Mouse (Mus musculus) C2C12 (cell line): ENCODE measurements around the gene Anks1b. TPM values are rescaled to one million over a fixed set of nuclear protein-coding genes. Genes with fewer than 3 reads are reported as not detected.

Experiments
- H3K27me3 ChIP-seq: one replicate; pipeline ENCODE4 v1.6.1; 2011; ENCODE audit not compliant: control insufficient read depth, insufficient read depth, insufficient read length
- H3K36me3 ChIP-seq: one replicate; pipeline ENCODE4 v1.6.1; 2011; ENCODE audit not compliant: control insufficient read depth, insufficient read depth
- H3K4me3 ChIP-seq: one replicate; pipeline ENCODE4 v1.5.1; 2011; ENCODE audit warnings: mild to moderate bottlenecking, control low read depth; ENCODE audit not compliant: poor library complexity, insufficient read depth, severe bottlenecking
- H3K79me2 ChIP-seq: one replicate; pipeline ENCODE4 v1.6.1; 2011; ENCODE audit not compliant: control insufficient read depth, insufficient read depth
- H3K79me3 ChIP-seq: one replicate; pipeline ENCODE4 v1.6.1; 2011; ENCODE audit warnings: low read depth, control low read depth
- H3ac ChIP-seq: one replicate; pipeline ENCODE3; 2011; ENCODE audit warnings: low read depth; ENCODE audit not compliant: control insufficient read depth, insufficient read length
- CEBPB ChIP-seq: IDR thresholded peaks from one replicate; pipeline ENCODE4 v1.6.1; 2011; ENCODE audit warnings: low read depth, mild to moderate bottlenecking, control low read depth, moderate library complexity
- CTCF ChIP-seq: IDR thresholded peaks from one replicate; pipeline ENCODE4 v1.5.1; 2011; ENCODE audit not compliant: control insufficient read depth, insufficient read depth, insufficient read length
- FOSL1 ChIP-seq: IDR thresholded peaks from one replicate; pipeline ENCODE4 v1.8.0; 2011; ENCODE audit warnings: mild to moderate bottlenecking, low read length; ENCODE audit not compliant: poor library complexity, insufficient read depth, severe bottlenecking
- MAX ChIP-seq: IDR thresholded peaks from one replicate; pipeline ENCODE4 v1.6.1; 2011; ENCODE audit warnings: mild to moderate bottlenecking, control low read depth
- MYOD1 ChIP-seq: IDR thresholded peaks from one replicate; pipeline ENCODE4 v1.6.1; 2011; ENCODE audit warnings: low read depth; ENCODE audit not compliant: control insufficient read depth, insufficient read length
- MYOG ChIP-seq: IDR thresholded peaks from one replicate; pipeline ENCODE4 v1.6.1; 2011; ENCODE audit not compliant: control insufficient read depth, insufficient read length; ENCODE audit errors: extremely low read depth
- USF1 ChIP-seq: IDR thresholded peaks from one replicate; pipeline ENCODE4 v1.6.1; 2011; ENCODE audit warnings: low read depth, mild to moderate bottlenecking, control low read depth, moderate library complexity
- polyA plus RNA-seq: library from polyadenylated mRNA; unstranded; fragments of >200 nt; fragmentation: generic; extraction: Trizol; gene quantifications from one replicate; pipeline ENCODE4 v1.2.1, GENCODE M21; 2012; ENCODE audit warnings: missing spikeins

Gene Anks1b
- polyA plus RNA-seq, 1 experiment: 0.27 TPM

- Histone ChIP-seq H3K36me3 (no peaks in the 10 kb centered on the region), H3K79me2 (no peaks in the 10 kb centered on the region), H3ac (no peak overlapping the region), H3K4me3 (no peak overlapping the region), H3K27me3 (no peaks in the 10 kb centered on the region), H3K79me3 (no peaks in the 10 kb centered on the region)
- TF ChIP-seq MYOG (no peak), CEBPB (no peak), CTCF (no peak), USF1 (no peak), MAX (no peak), MYOD1 (no peak), FOSL1 (no peak)
These were observed 456.5 kb downstream of the Anks1b start for GRCm38 (mm10) chr10:90329781-90330180.

DNA sequence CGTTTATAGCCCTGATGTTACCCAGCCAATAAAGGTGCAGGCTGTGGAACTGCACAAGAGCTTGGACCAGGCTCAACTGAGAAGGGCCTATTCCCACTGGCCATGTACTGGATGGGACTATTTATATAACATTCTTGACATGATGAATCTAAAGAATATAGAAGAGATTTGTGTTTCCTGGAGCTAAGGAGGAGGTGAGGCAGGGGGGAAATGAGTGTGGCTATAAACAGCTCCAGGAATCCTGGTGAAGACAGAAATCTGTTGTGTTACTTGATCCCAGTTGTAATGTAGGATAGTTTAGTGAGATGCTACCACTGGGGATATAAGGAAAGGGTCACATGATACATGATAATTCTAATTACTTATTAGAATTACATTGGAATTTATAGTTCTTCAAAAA, 472.1 kb downstream of the Anks1b start:
- Histone ChIP-seq H3K79me3 (no peaks in the 10 kb centered on the region), H3K36me3 (no peaks in the 10 kb centered on the region), H3K4me3 (no peak overlapping the region), H3K79me2 (no peaks in the 10 kb centered on the region), H3K27me3 (no peaks in the 10 kb centered on the region), H3ac (no peak overlapping the region)
- TF ChIP-seq FOSL1 (no peak), USF1 (no peak), CEBPB (no peak), MAX (no peak), CTCF (no peak)

GRCm38 (mm10) chr10:90356258-90356657, 482.9 kb downstream of the Anks1b start:
- Histone ChIP-seq H3K27me3 (no peaks in the 10 kb centered on the region), H3K4me3 (no peak overlapping the region), H3ac (no peak overlapping the region), H3K79me3 (no peaks in the 10 kb centered on the region), H3K79me2 (no peaks in the 10 kb centered on the region), H3K36me3 (no peaks in the 10 kb centered on the region)
- TF ChIP-seq FOSL1 (no peak), CEBPB (no peak), MAX (no peak), MYOG (no peak), MYOD1 (no peak)

- Histone ChIP-seq H3K27me3 (no peaks in the 10 kb centered on the region), H3K36me3 (no peaks in the 10 kb centered on the region), H3K79me3 (no peaks in the 10 kb centered on the region), H3ac (no peak overlapping the region), H3K79me2 (no peaks in the 10 kb centered on the region), H3K4me3 (no peak overlapping the region)
- TF ChIP-seq CEBPB: no peak
- no peak for TF ChIP-seq MYOD1
- TF ChIP-seq FOSL1: no peak
- no peak for TF ChIP-seq MAX
- no peak for TF ChIP-seq CTCF
- TF ChIP-seq MYOG: no peak
- no peak for TF ChIP-seq USF1
These were observed 484.0 kb downstream of the Anks1b start for GRCm38 (mm10) chr10:90357169-90357907.

DNA sequence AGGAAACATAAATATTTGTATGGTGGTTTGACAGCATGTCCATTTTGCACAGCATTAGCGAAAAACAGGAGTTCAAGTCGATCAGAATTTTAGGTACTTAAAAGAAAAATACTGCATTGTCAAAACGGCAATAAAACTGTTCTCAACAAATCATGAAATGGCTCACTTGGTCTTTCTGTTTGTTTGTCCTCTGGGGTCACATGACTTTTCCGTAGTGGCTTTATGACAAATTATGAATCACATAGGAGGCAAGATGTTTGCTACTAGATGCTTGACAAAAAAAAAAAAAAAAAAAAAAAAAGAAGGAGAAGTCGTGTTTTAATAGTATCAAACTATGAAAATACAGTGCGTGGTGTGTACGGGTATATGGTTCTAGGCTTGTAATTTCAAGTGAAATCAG, 495.7 kb downstream of the Anks1b start:
- Histone ChIP-seq H3ac (no peak overlapping the region), H3K4me3 (no peak overlapping the region), H3K27me3 (no peaks in the 10 kb centered on the region), H3K36me3 (no peaks in the 10 kb centered on the region), H3K79me2 (no peaks in the 10 kb centered on the region), H3K79me3 (no peaks in the 10 kb centered on the region)
- TF ChIP-seq MYOG: no peak
- TF ChIP-seq MAX: peak; percentile 24
- TF ChIP-seq USF1: peak; percentile 94
- TF ChIP-seq FOSL1: peak; percentile 45
- TF ChIP-seq CEBPB: no peak
- TF ChIP-seq CTCF: no peak
- no peak for TF ChIP-seq MYOD1

GRCm38 (mm10) chr10:90370751-90371150, 497.4 kb downstream of the Anks1b start:
- Histone ChIP-seq H3K79me2 (no peaks in the 10 kb centered on the region), H3K36me3 (no peaks in the 10 kb centered on the region), H3K27me3 (no peaks in the 10 kb centered on the region), H3K4me3 (no peak overlapping the region), H3ac (no peak overlapping the region), H3K79me3 (no peaks in the 10 kb centered on the region)
- no peak for TF ChIP-seq MYOG
- no peak for TF ChIP-seq USF1
- no peak for TF ChIP-seq CEBPB
- no peak for TF ChIP-seq MYOD1
- no peak for TF ChIP-seq FOSL1
- no peak for TF ChIP-seq MAX
- no peak for TF ChIP-seq CTCF
